Mouse (Mus musculus): ENCODE measurements around the gene Cited1.
"Not testable (repeated sequence)": the region's sequence is repeated elsewhere in the genome, so short reads cannot be mapped to it uniquely, and the experiment has no call there.

Cited1 gene

GRCm38 (mm10) chrX:102251937-102252860 lies at the start of gene Cited1:
Gene Cited1 (minus strand): TSS chrX:102252181.
- DNase-seq = peak; percentile 49

DNA sequence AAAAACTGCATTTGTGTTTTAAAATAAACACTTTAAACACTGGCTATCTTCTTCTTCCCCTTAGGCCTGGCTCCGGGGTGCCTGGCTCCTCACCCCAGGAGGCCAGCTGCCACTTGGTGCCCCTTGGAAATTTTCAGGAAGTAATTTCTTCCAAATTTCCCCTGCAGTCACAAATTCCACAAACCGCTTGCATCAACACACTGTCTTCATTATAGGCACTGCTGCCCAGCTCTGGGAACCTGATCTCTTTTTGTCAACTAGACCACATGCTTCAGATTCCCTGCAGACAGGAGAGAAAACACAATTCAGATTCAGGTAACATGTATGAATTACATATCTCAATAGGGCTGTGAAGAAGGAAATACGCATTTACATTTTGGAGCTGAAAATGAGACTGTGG lies 32.9 kb upstream of the Cited1 start:
- no peak for DNase-seq

- no peak for DNase-seq
Observed at GRCm38 (mm10) chrX:102262620-102263345, 10.8 kb upstream of the Cited1 start.

DNA sequence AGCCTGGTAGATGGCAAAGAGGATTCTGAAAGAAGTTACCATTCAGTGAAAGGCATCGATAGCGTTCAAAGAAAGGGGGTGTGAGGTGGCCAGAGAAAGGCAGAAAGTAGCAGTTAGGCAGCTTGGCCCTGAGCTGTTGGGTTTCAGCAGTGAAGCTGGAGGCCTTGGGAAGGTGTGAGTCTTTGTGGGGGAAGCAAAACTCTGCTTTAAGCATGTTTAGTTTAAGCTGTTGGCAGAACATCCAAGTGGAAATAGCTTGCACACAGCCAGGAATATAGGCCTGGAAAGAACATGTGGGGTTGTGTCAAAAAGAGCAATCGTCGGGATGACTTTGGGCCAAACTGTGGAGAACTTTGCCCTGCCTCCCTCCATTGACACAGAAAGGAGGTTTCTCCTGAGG lies 7.8 kb upstream of the Cited1 start:
- no peak for DNase-seq

- DNase-seq = peak; percentile 19
Observed at GRCm38 (mm10) chrX:102253892-102254291, 1.9 kb upstream of the Cited1 start.

- peak; percentile 11 for DNase-seq
Observed at GRCm38 (mm10) chrX:102251221-102251936, 602 bp downstream of the Cited1 start.

DNA sequence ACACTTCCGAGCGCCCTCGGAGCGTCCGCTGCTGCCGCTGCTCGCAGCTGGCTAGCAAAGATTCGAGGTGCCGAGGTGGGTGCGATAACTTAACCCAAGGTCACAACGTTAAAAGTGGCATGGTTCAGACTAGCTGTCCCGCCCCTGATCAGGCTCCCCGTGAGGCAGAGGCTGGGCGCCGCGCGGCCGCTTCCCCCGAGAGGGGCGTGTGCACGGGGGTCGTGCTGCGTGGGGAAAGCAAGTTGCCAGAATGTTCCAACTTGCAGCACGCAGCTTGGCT lies 1.1 kb downstream of the Cited1 start:
- no peak for DNase-seq

GRCm38 (mm10) chrX:102250150-102250890 lies 1.7 kb downstream of the Cited1 start:
- peak; percentile 5 for DNase-seq

GRCm38 (mm10) chrX:102244334-102244733 lies 7.6 kb downstream of the Cited1 start:
- DNase-seq = no peak

- DNase-seq = peak; percentile 12
Observed at GRCm38 (mm10) chrX:102219126-102219525, 32.9 kb downstream of the Cited1 start.

GRCm38 (mm10) chrX:102215356-102215755 lies 36.6 kb downstream of the Cited1 start:
- not testable (repeated sequence) for DNase-seq

Measured in right cerebral cortex, postnatal 14 days (tissue).